Mouse (Mus musculus) adrenal gland, postnatal 10 days (tissue): ENCODE data around the gene Pla2g2d. TPM values are rescaled to one million over a fixed set of nuclear protein-coding genes. Genes with fewer than 3 reads are reported as not detected.

ENCODE experiments used
- DNase-seq: peaks from one replicate; pipeline ENCODE4 v3.0.0; 2021; ENCODE audit warnings: mixed read lengths
- long read RNA-seq, 2 experiments: library from polyadenylated mRNA; stranded (forward); transcript quantifications; one replicate each; pipeline ENCODE4 v2.0.0; 2021
- total RNA-seq, 2 experiments: library from RNA; stranded (reverse); gene quantifications; 2 replicates each; pipeline ENCODE4 v1.2.3; 2021

Pla2g2d gene
- 1 to 10 TPM; 2.9 to 3.7 TPM for total RNA-seq
- long read RNA-seq, experiment 1, partial matches to known transcripts, result 0 of 1 reads
- long read RNA-seq, experiment 1, other reads (novel, unspliced or antisense), result 0 of 1 reads
- long read RNA-seq, experiment 2, partial matches to known transcripts, result 0 of 2 reads
- long read RNA-seq, experiment 2, other reads (novel, unspliced or antisense), result 0 of 2 reads

GRCm38 (mm10) chr4:138775435-138775834 lies at the start of gene Pla2g2d:
Pla2g2d (plus strand) TSS chr4:138775735.
- no peak for DNase-seq

- DNase-seq, result no peak
Measured at GRCm38 (mm10) chr4:138725751-138726150, 49.8 kb upstream of the Pla2g2d start.

DNA sequence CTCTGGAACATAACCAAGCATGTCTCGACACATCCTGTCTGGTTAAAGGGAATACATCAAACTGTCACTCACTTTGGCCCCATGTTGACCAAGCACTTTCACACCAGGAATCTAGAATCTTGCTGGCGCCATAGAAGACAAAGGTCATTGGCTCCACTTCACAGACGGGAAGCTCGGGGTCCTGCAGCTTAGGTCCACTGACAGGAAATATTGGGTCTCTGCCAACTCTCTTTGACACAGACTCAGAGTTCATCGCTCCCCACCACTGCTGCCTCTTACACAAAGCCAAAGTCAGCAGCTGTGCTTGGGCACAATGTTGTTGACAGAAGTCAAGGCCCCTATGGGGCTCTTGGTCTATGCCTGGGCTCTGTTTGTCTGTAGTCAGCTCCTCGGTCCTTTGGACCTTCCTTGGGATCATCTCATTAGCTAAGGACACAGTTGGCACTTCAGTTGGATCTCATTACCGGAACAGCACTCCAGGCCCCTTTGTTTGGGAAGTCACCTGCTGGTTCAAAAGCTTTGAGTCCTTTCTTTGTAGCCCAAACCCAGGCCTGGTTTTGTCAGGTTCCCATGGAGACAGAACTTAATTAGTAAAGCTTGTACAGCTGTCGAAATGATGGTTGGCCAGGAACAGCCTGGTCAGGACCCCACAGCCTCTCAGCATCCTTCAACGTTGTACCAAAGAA lies 46.4 kb upstream of the Pla2g2d start:
- DNase-seq, result no peak

DNA sequence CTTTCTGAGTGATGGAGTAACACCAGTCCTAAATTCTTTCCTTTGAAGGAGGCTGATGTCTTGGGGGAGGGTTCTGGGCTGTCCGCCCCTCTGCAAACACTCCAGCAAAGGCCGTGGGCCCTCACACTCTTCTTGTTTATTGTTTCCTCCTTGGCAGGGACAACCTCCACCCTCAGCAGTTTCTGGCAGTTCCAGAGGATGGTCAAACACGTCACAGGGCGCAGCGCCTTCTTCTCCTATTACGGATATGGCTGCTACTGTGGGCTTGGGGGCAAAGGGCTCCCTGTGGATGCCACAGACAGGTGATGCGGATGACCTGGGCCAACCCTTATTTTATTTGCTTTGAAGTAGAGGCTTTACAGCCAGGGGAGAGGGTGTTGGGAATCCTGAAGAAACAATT lies 41.4 kb upstream of the Pla2g2d start:
- no peak for DNase-seq

DNA sequence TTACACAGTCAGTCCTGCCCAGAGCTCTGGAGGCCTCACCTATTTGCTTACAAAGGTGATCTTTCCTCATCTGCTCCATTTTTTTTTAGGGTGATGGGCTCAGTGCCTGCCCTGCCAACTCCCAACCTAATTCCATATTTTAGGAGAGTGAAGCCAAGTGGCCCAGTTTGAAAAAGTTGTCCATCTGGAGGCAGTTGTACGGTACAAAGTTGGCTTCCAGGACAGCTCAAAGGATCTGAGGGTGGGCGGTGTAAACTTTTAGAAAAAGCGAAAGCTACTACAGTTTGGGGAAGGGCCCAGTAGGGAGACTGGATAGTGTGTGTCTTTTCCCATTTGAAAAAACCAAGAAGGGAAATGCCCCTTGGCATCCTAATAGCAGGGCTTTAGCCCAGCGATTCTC lies 40.7 kb upstream of the Pla2g2d start:
- DNase-seq, result no peak

DNA sequence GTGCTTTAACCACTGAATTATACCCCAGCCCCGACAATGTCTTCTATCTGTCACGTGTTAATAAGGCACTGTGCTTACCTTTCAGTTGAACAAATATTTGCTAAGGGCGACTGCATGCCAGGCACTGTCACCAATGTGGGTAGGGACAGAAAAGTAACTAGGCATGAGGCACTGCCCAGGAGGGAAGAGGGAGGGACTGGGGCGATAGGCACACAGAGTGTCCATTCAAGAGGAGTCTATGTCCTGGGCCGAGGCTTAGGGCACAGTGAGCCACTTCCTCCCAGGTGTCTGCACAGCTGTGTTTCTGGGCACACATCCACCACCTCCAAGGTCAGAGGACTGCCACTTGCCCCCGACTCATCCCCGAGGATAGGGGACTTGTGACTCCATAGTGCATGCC lies 38.5 kb upstream of the Pla2g2d start, which contains the start of gene Ubxn10:
Gene Ubxn10, minus strand, starts transcription at position 137 of the 400 bp plus-strand sequence.
- no peak for DNase-seq

GRCm38 (mm10) chr4:138739136-138739851 lies 36.2 kb upstream of the Pla2g2d start:
- no peak for DNase-seq

DNA sequence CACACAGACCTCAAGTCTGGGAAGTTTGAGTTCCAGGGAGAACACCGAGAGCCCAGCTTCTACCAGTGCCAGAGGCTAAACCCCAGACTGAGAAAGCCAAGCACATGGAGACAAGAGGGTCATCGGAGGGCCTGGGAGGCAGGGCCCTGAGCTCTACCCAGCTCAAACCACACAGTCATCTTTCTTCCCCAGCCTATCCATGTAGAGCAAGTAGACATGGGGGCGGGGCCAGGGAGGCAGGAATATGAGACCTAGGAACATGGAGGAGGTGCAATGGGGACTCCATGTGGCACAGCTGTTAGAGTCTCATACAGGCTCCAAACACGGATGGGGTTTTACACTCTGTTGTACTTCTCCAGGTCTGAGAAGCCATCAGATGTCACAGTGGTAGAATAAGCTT lies 29.7 kb upstream of the Pla2g2d start:
- DNase-seq, result peak; percentile 30

GRCm38 (mm10) chr4:138746866-138747265 lies 28.7 kb upstream of the Pla2g2d start:
- no peak for DNase-seq

GRCm38 (mm10) chr4:138747851-138748250 lies 27.7 kb upstream of the Pla2g2d start:
- DNase-seq, result peak; percentile 38

GRCm38 (mm10) chr4:138748369-138749072 lies 27.0 kb upstream of the Pla2g2d start:
- DNase-seq, result peak; percentile 51

- DNase-seq, result no peak
Measured at GRCm38 (mm10) chr4:138752603-138753002, 22.9 kb upstream of the Pla2g2d start.

GRCm38 (mm10) chr4:138753608-138754007 lies 21.9 kb upstream of the Pla2g2d start:
- DNase-seq, result no peak

GRCm38 (mm10) chr4:138754432-138754831 lies 21.1 kb upstream of the Pla2g2d start:
- no peak for DNase-seq

GRCm38 (mm10) chr4:138755439-138755838 lies 20.1 kb upstream of the Pla2g2d start:
- DNase-seq, result no peak

DNA sequence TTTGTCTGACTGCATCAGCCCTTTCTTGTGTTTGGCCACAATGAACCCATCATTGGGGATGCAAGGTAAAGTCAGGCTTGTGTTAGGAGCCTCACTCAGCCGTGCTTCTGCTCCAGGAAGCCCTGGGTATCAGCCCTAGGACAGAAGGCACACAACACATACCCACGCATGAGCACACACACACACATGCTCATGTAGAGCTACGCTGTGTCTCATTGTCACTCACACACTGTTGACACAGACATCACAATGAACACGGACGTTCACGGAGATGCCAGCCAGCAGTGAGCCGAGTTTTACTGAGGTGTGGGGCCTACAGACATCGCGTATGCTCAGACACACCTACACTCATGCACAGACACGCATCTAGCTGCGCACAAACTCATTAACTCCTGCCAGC lies 19.6 kb upstream of the Pla2g2d start:
- no peak for DNase-seq

- peak; percentile 23 for DNase-seq
Measured at GRCm38 (mm10) chr4:138757416-138757815, 18.1 kb upstream of the Pla2g2d start, which contains the start of gene Pla2g2f. Pla2g2f (minus strand) TSS chr4:138757626.

DNA sequence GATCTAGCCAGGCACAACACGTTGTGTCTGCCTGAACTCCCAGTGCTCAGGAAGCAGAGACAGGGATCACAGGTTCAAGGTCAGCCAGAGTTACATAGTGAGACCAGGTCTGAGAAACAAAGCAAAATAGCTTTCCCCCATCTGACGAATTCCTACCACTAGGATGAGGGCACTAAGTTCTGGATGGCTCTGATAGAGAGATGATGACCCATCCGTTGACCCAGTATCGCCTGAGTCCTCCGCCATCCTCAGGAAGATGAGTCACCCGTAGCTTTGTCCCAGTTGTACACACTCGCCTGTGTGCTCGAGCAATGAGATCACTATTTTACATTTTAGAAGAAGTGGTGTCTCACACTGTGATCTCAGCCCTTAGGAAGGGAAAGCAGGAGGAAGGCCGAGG lies 13.3 kb upstream of the Pla2g2d start:
- DNase-seq, result no peak

DNA sequence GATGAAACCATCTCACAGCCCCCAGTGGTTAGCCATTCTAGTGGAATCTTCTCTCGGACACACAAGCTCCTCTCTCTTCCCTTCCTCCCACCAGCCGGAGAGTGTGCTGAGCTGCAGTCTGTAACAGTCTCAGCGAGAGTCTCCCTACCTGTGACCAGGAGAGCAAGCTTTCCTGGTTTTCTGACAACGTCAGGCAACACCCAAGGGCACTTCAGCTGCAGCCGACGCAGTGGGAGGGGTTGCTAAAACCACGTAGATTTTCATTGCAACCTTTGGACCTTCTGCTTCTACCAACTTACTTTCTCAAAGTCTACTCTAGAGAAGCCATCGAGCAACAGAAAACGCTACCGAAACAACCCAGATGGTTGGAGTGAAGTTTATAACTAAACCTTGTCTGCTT lies 3.6 kb upstream of the Pla2g2d start:
- DNase-seq, result no peak

DNA sequence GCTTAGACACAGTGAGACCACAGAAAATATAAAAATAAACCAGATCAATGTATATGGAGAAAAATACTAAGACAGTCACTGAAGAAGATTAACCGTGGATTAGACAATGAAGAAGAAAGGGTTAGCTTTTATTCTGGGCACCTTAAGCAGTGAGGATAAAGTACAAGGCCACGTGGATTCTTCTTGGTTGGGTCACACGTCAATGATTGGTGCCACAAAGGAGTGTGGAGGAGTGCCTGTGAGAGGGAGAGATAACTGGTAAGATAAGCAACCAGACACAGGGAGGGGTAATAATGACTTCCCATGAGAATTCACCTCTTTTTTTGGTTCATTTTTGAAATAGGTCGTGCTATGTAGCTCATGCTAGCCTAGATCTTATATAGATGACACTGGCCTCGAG lies 3.1 kb upstream of the Pla2g2d start:
- DNase-seq, result no peak

- peak; percentile 55 for DNase-seq
Measured at GRCm38 (mm10) chr4:138777417-138778407, 2.2 kb downstream of the Pla2g2d start.
